Mouse (Mus musculus): ENCODE data around the gene Lrp2bp.

Lrp2bp gene

DNA sequence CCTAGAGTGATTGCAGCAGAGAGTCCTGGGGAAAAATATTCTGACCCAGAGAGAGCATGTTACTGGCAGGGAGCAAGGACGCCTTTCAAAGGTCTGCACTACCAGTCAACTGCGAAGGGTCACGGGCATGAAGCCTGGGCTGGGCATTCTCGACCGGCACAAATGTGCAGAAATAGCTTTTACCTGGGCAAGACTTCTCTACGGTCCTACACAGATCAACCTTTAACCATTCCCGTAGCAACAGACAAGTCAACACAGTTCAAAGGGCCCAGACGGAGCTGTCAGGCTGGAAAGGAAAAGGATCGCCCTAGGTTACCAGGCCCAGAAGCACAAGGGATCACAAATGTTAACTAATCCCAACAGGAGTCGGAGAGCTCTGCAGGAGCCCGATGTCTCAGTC, 37.1 kb downstream of the Lrp2bp start:
- peak; percentile 34 for DNase-seq

DNA sequence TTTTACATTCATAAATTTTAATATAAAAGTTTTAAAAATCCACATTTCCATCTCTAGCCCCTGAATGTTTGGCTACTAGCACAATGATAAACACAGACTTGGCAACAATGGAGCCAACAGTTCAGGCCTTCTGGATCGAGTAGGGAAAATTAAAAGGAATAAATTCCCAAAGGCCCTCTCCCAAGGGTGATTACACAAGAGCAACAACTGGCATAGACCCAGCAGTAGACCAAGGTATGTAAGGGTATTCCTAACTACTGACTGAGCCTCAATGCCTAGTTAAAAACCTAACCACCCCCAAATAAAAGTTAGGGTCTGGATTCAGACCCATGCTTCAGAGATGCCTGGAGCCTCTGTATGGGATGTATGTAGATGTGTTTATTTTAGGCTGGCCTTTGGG, 40.6 kb downstream of the Lrp2bp start:
- DNase-seq: no peak

DNA sequence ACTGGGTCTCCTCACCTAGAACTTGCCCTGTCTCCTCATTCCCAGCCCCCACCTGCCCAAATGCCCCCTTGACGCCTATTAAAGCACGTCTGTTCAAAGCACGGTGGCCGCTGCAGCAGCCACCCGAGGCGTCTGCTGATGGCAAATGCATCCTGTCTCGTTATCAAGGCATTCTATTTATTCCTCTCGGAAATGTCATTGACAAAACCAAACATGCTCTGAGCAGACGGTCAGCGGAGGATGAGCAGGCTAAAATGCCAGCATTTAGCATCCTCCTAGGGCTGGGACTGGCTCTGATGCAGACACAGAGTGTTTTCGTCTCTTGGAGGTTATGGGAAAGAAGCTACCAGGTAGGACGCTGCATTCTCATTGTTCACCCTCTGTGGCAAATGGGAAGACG, 41.2 kb downstream of the Lrp2bp start:
- DNase-seq: no peak

- DNase-seq: no peak
Measured at GRCm38 (mm10) chr8:46072798-46073197, 73.7 kb downstream of the Lrp2bp start.

GRCm38 (mm10) chr8:46073540-46074140, 74.5 kb downstream of the Lrp2bp start:
- no peak for DNase-seq

DNA sequence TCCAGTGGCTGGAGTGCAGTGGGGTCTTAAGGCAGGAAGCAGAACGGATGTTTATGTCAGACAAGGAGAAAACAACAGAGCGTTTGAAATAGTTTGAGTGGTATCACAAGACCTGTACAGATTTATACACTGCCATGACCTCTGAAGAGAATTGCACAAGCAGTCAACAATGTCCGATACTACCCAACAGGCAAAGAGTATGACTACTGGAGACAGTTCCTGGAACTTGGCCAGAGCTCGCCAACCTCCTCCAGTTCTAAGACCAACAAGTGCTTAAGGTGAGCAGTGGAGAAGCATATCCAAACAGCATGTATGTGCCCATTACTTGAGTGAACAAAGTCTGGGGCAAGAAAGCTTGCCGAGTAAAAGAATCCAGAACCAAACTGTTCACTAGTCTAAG, 76.1 kb downstream of the Lrp2bp start:
- no peak for DNase-seq

DNA sequence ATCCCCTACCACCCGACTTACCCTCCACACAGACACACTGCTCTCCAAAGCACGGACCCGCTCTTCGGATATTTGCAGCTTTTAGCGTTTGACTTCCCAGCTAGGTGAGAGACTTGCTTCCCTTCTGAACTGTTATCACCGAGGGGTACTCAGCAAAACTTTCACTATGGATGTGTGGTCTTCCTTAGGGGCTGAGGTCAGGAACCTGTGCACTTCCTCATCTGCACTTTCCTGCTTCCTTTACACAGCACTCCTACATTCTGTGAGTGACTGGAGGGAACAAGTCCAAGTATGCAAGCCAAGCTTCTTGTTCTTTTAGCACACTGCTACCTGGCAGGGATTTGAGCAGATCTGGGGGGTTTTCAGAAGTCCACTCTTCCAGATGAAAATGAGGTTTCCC, 79.8 kb downstream of the Lrp2bp start:
- DNase-seq: no peak
